Mouse (Mus musculus) gastrocnemius, postnatal 4 days (tissue): ENCODE measurements around the gene Dnajc30. TPM values are rescaled to one million over a fixed set of nuclear protein-coding genes. Genes with fewer than 3 reads are reported as not detected.
"Not testable (repeated sequence)": the region's sequence is repeated elsewhere in the genome, so short reads cannot be mapped to it uniquely, and the experiment has no call there.

Experiments used
- DNase-seq, 2 experiments: peaks; one replicate each; pipeline ENCODE4 v3.0.0; 2021 to 2022; ENCODE audit warnings: low spot score in 2 of 2, mixed read lengths in 2 of 2
- long read RNA-seq, 2 experiments: library from polyadenylated mRNA; stranded (forward); transcript quantifications; one replicate each; pipeline ENCODE4 v2.0.0; 2021
- total RNA-seq, 2 experiments: library from RNA; stranded (reverse); gene quantifications; 2 replicates each; pipeline ENCODE4 v1.2.3; 2021

Dnajc30 gene
- total RNA-seq, result 10 to 100 TPM; 23.8 to 25.2 TPM
- long read RNA-seq, experiment 1, transcript Dnajc30-201 (1 exons, 1,661 nt), result major isoform, 41 of 43 reads
- long read RNA-seq, experiment 1, partial matches to known transcripts, result 0 of 43 reads
- long read RNA-seq, experiment 1, other reads (novel, unspliced or antisense), result 2 of 43 reads
- long read RNA-seq, experiment 2, transcript Dnajc30-201 (1 exons, 1,661 nt), result major isoform, 33 of 33 reads
- long read RNA-seq, experiment 2, partial matches to known transcripts, result 0 of 33 reads
- long read RNA-seq, experiment 2, other reads (novel, unspliced or antisense), result 0 of 33 reads

- DNase-seq, result peak; percentile 95 to 98
Observed at GRCm38 (mm10) chr5:135063629-135064381, at the start of gene Dnajc30. Dnajc30 (plus strand) TSS chr5:135064202.

- peak; percentile 70 to 81 for DNase-seq
Observed at GRCm38 (mm10) chr5:135015497-135015896, 48.5 kb upstream of the Dnajc30 start.

DNA sequence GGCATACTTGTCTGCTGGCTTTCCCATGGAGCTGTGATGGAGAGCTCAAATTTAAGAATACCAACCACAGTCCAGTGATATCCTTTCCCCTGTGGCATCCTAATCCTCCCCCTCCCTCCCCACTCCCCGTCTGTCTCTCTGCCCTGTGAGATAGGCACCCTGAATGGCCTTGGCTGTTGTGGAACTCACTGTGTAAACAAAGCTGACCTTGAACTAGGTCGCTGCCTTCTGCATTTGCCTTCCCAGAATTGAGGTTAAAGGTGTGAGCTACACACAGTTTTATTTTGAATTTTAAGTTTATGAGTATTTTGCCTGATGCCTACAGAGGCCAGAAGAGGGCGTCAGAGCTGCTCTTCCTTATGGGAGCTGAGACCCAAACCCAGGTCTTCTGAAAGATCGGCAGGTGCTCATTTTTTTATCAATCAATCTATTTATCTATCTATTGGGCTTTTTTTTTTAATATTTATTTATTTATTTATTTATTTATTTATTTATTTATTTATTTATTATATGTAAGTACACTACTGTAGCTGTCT, 47.7 kb upstream of the Dnajc30 start:
- DNase-seq, result no peak

DNA sequence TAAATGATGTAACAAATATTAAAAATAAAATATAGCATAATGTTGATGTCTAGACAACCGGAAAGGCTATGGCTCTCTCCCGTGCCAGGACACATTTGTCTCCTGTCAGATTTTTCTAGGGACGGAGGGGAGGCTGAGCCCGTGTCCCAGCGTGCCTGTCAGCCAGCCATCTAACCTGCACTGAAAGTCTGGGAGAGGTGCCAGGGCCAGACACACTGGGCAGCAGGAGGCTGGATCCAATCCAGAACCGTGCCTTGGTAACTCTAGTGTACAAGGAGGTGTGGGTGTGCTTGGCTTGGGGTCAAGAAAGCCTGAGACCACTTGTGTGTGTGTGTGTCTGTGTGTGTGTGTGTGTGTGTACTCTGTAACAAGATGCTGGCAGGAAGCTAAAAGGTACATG, 42.2 kb upstream of the Dnajc30 start:
- DNase-seq, result no peak

DNA sequence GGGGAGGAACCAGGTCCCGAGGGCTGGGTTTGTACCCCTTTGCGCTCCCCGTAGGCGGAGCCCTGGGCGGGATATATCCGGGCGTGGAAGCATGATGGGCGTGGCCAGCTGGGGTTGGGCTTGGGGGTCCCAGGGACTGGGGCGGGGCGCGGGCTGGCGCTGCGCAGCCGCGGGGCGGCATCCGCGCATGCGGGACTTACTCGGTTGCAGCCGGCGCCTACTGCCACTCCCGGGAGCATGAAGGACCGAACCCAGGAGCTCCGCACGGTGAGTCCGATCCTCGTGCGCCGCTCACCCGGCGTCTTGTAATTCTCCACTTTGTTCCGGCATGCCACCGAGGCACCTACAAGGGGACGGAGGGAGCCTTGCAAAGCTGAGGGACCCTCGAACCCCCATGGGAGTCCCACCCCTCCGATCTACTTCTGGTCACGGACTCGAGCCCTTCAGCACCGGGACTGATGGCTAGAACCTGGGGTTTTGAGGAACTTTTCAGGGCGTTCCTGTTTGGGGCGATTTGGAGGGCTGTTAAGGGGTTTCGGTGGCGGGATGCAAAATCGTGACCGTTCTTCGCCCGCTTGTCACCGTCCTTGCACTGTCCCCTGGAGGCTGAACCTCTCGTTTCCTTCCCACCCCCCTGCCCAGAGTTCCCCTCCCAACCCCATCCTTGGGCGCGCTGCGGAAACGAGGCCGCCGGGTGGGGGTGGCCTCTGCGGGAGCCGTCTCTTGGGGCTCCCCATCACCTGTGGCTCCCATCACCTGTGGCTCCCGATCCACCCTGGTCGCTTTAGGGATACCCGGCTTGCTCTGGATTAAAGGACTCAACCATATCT, 40.4 kb upstream of the Dnajc30 start, which contains the start of gene Stx1a:
Gene Stx1a, plus strand, starts transcription at position 139 of the 830 bp plus-strand sequence.
- peak; percentile 84 to 90 for DNase-seq

DNA sequence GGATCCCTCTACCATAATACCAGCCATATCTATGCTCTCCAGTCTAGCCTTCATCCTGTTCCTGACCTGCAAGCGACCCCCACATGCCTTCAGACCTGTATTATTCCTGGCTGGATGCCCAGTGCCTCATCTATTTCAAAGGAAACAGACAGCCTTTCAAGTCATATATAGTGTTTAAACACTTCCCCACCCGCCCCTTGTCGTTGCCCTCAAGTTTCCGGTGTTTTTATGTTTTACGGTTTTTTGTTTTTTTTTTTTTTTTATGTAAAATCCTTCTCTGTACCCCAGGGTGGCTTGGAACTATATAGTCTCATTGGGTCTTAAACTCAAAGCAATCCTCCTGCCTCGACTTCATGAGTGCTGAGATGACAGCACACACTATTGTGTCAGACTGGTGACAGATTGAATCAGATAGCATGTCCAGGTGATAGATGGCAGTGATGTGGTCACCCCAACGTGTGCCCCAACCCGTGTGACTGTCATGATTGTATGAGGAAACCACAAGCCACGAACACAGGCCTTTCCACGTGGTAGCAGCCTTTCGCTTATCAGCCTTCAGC, 39.3 kb upstream of the Dnajc30 start:
- no peak for DNase-seq

DNA sequence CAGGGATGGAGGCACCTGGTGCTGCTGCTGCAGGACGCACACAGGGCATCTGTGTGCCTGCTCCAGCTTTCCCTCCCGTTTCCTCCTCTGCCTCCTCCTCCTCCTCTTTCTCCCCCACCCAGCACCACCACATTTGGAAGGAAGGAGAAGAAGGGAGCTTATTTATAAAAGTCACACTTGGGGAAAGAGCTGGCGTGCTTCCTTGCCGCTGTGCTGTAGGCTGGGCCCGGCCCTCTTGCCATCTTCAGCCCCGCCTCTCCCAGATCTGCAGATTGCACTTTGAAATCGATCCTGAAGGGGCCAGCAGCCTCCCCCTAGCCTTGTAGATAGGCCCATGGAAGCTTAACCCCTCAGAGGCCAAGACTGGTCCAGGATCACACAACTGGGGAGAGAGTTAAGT, 38.1 kb upstream of the Dnajc30 start:
- DNase-seq, result no peak

DNA sequence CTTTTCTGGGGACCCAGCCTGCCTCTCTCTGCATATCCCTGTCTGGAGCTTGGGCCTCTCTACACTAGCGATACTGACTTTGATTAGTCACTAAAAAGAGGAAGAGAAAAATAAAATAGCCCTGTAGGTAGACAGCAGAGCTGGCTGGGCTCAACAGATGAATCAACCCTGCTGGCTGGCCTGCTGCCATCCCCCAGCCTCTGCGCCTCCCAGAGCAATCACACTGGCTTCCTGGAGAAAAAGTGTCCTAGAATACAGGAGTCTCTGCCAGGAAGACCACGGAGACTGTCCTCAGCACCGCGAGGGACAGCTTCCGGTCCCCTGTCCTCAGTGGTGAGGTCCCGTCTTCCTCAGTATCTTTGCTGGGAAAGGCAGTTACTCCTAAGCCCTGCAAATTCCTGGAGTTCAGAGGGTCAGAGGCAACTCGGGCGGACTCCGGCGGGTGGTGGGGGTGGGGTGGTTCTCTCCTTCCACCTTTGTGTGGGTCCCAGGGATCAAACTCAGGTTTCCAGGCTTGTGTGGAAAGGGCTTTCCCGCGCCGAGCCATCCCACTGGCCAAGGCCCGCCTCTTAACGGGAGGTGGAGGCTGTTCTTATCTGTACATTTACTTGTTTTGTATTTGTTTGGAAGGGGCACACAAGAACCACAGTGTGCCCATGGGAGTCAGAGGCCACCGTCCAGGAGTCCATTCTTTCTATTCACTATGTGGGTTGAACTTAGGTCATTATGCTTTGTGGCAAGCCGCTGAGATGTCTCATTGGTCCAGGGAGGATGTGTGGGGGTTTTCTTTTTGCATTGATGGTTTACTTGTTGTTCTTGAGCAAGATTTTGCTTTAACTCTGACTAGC, 34.8 kb upstream of the Dnajc30 start:
- DNase-seq, result peak; percentile 53 to 66

- DNase-seq, result no peak
Observed at GRCm38 (mm10) chr5:135032581-135032980, 31.4 kb upstream of the Dnajc30 start.

GRCm38 (mm10) chr5:135034593-135034992, 29.4 kb upstream of the Dnajc30 start:
- no peak for DNase-seq

- no peak for DNase-seq
Observed at GRCm38 (mm10) chr5:135035608-135036359, 28.2 kb upstream of the Dnajc30 start.

- DNase-seq, result no peak
Observed at GRCm38 (mm10) chr5:135037946-135038345, 26.1 kb upstream of the Dnajc30 start.

DNA sequence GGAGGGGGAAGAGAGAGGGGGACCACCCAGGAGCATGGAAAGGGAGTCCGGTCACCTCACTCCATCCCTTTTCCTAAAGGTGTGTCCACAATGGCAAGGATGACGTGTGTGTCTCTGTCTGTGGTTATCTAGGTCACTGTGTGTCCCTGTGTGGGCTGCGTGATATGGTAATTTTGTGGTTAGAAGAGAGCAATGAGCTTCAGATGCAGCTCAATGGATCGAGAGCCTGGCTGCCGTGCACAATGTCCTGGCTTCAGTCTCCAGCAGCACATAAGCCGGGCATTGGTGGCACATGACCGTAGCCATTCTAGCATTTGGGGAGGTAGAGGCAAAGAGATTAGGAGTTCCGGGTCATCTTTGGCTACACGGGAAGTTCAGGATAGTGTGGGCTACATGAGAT, 24.5 kb upstream of the Dnajc30 start:
- DNase-seq, result no peak

GRCm38 (mm10) chr5:135040059-135040458, 23.9 kb upstream of the Dnajc30 start:
- DNase-seq, result no peak

DNA sequence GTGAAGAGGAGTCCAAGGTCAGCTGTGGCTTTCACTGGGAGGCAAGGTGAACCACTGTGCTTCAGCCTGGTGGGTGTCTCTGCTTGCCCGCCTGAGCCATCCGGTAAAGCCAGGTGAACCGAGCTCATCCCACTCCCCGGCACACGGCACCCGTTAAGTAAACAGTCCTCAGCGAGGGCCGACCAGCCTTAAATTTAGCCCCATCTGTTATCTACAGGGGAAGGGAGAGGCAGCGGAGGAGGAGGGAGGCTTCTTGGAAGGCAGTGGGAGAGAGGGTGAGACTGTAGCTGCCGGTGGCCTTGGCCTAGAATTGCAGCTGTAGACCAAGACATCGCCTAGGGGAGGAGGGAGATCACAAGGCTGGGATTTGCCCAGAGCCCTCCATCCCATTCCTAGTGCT, 23.2 kb upstream of the Dnajc30 start:
- DNase-seq, result no peak

DNA sequence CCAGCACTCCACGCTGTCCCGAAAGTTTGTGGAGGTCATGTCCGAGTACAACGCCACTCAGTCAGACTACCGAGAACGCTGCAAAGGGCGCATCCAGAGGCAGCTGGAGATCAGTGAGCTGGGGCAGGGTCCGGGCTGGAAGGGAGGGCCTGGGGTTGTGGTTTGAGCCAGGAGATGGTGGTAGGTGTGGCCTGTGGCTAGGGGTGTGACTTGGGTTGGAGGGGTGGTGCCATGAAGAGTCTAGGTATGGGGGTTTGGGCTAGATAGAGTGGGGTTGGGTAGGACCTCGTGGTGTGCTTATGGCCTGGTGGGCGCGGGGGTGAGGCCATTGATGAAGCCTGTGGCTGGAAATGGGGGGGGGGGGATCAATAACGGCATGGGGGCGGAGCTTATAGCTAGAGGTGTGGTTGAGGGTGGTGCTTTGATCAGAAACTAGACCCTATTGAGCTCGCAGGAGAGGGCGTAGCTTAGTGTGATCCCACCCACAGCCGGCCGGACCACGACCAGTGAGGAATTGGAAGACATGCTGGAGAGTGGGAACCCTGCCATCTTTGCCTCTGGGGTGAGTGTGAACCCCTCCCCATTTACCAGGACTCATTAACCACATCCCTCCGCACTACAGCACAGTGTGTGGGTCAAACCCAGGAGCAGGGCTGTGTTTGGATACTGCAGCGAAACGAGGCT, 21.8 kb upstream of the Dnajc30 start:
- DNase-seq, result no peak

- no peak for DNase-seq
Observed at GRCm38 (mm10) chr5:135044575-135044974, 19.4 kb upstream of the Dnajc30 start.

GRCm38 (mm10) chr5:135048539-135048938, 15.5 kb upstream of the Dnajc30 start:
- no peak for DNase-seq

- DNase-seq, result not testable (repeated sequence)
Observed at GRCm38 (mm10) chr5:135049268-135049667, 14.7 kb upstream of the Dnajc30 start.
